9 mouse cellular contexts compared by ENCODE assay signal in genomic region chr1:38545282-38545945, GRCm38 (mm10).
DNase-seq lines count a peak whose midpoint lies in the region; ATAC-seq lines count a peak whose summit lies in the region.
"Had no signal": no experiment of that assay in that cellular context is flagged by ENCODE, and none has a peak within 500 bp of the region (broad histone marks: within the 10 kb centered on the region; RNA-seq: fewer than 3 reads in every experiment).

No protein-coding gene starts in this region.

- peak; percentile 11 to 67 for DNase-seq in adrenal gland, adult (ENCODE audit: inconsistent age in 2 of 2, low spot score in 1 of 2)
- no peak for DNase-seq in adrenal gland, postnatal 4 days (ENCODE audit: low spot score in 2 of 2)
- DNase-seq in midbrain, embryonic 14.5 days, result peak; percentile 28
- DNase-seq in midbrain, embryonic 10.5 days (ENCODE audit: low spot score), result no peak
- DNase-seq in layer of hippocampus, postnatal 36 days, result peak; percentile 32 to 43
- no peak for DNase-seq in liver, embryonic 11.5 days (ENCODE audit: low spot score)
- no peak for DNase-seq in spleen, postnatal 4 days (ENCODE audit: low spot score in 2 of 2)

- H3K4me1 ChIP-seq in midbrain, embryonic 14.5 days (ENCODE audit: control insufficient read depth, insufficient read depth, low read length), result peaks cover 29% of the 10 kb centered on the region
- H3K4me1 ChIP-seq in midbrain, embryonic 10.5 days, result peaks cover 16% of the 10 kb centered on the region
- H3K4me1 ChIP-seq in stomach, embryonic 15.5 days, result peaks cover 15% of the 10 kb centered on the region
- peaks cover 4% of the 10 kb centered on the region for H3K4me1 ChIP-seq in liver, embryonic 11.5 days (replicated peaks; ENCODE audit: control insufficient read depth, insufficient read depth, low read length)

- no peak for ATAC-seq in midbrain, embryonic 14.5 days (ENCODE audit: low FRiP score, low TSS enrichment)
- no peak for ATAC-seq in stomach, embryonic 15.5 days (ENCODE audit: insufficient read depth, low FRiP score, low read depth)
- no peak for ATAC-seq in liver, embryonic 11.5 days (replicated peaks; ENCODE audit: low FRiP score)

- no peak overlapping the region for H3K4me3 ChIP-seq in midbrain, embryonic 14.5 days (replicated peaks; ENCODE audit: low read depth, low read length)
- H3K4me3 ChIP-seq in midbrain, embryonic 10.5 days, result no peak overlapping the region
- no peak overlapping the region for H3K4me3 ChIP-seq in stomach, embryonic 15.5 days (replicated peaks)
- no peak overlapping the region for H3K4me3 ChIP-seq in liver, embryonic 11.5 days (ENCODE audit: low read depth, low read length)
- H3K4me3 ChIP-seq: megakaryocyte, embryonic 14.5 days had no signal

- H3K36me3 ChIP-seq in midbrain, embryonic 14.5 days (ENCODE audit: control insufficient read depth, insufficient read depth, low read length), result no peaks in the 10 kb centered on the region
- no peaks in the 10 kb centered on the region for H3K36me3 ChIP-seq in midbrain, embryonic 10.5 days
- no peaks in the 10 kb centered on the region for H3K36me3 ChIP-seq in stomach, embryonic 15.5 days
- no peaks in the 10 kb centered on the region for H3K36me3 ChIP-seq in liver, embryonic 11.5 days (ENCODE audit: control insufficient read depth, insufficient read depth, low read length)

- H3K9ac ChIP-seq in midbrain, embryonic 14.5 days (replicated peaks; ENCODE audit: low read length), result no peak overlapping the region
- H3K9ac ChIP-seq in stomach, embryonic 15.5 days, result no peak overlapping the region
- no peak overlapping the region for H3K9ac ChIP-seq in liver, embryonic 11.5 days (ENCODE audit: low read depth, low read length)

- H3K27me3 ChIP-seq in midbrain, embryonic 14.5 days (ENCODE audit: control insufficient read depth, insufficient read depth, low read length), result no peaks in the 10 kb centered on the region
- H3K27me3 ChIP-seq in midbrain, embryonic 10.5 days (ENCODE audit: low read depth, poor library complexity, severe bottlenecking), result no peaks in the 10 kb centered on the region
- H3K27me3 ChIP-seq in stomach, embryonic 15.5 days (replicated peaks), result no peaks in the 10 kb centered on the region
- H3K27me3 ChIP-seq in liver, embryonic 11.5 days (replicated peaks; ENCODE audit: control insufficient read depth, insufficient read depth, low read length), result no peaks in the 10 kb centered on the region

- H3K4me2 ChIP-seq in midbrain, embryonic 14.5 days (ENCODE audit: low read length), result no peak overlapping the region
- no peak overlapping the region for H3K4me2 ChIP-seq in stomach, embryonic 15.5 days
- no peak overlapping the region for H3K4me2 ChIP-seq in liver, embryonic 11.5 days

- H3K27ac ChIP-seq in midbrain, embryonic 14.5 days (replicated peaks; ENCODE audit: low read depth, low read length), result peak overlapping the region; percentile 63
- no peak overlapping the region for H3K27ac ChIP-seq in midbrain, embryonic 10.5 days (replicated peaks)
- peak overlapping the region; percentile 22; the same call in 1 of the 2 replicates for H3K27ac ChIP-seq in stomach, embryonic 15.5 days
- H3K27ac ChIP-seq in liver, embryonic 11.5 days (ENCODE audit: low read depth, low read length), result no peak overlapping the region

- WGBS in midbrain, embryonic 14.5 days, result 55% methylated on average over 12 of the region's 12 CpGs
- 83% methylated on average over 12 of the region's 12 CpGs for WGBS in midbrain, embryonic 10.5 days
- 12% methylated on average over 12 of the region's 12 CpGs for WGBS in stomach, embryonic 15.5 days
- 29% methylated on average over 12 of the region's 12 CpGs for WGBS in liver, embryonic 11.5 days

- no peaks in the 10 kb centered on the region for H3K9me3 ChIP-seq in midbrain, embryonic 14.5 days (ENCODE audit: control insufficient read depth, low read length)
- H3K9me3 ChIP-seq in midbrain, embryonic 10.5 days (replicated peaks), result no peaks in the 10 kb centered on the region
- H3K9me3 ChIP-seq in stomach, embryonic 15.5 days, result no peaks in the 10 kb centered on the region
- no peaks in the 10 kb centered on the region for H3K9me3 ChIP-seq in liver, embryonic 11.5 days (ENCODE audit: control insufficient read depth, low read length)
- H3K9me3 ChIP-seq: megakaryocyte, embryonic 14.5 days had no signal

Comparison
In these comparisons a context has a peak if more than half of its experiments do, and no peak if none do; other contexts are left out.
1. DNase-seq: peak in adrenal gland, adult (2 of 2), midbrain, embryonic 14.5 days (single experiment) and layer of hippocampus, postnatal 36 days (2 of 2); none in adrenal gland, postnatal 4 days (0 of 2), midbrain, embryonic 10.5 days (single experiment), liver, embryonic 11.5 days (single experiment) and spleen, postnatal 4 days (0 of 2).
2. H3K27ac ChIP-seq: peak in midbrain, embryonic 14.5 days (single experiment) and stomach, embryonic 15.5 days (single experiment); none in midbrain, embryonic 10.5 days (single experiment) and liver, embryonic 11.5 days (single experiment).